Mouse (Mus musculus) layer of hippocampus, adult 9-10 months (tissue): ENCODE results near the gene Vgll4.

Source experiments
- DNase-seq: peaks from one replicate; pipeline ENCODE4 v3.0.0; 2022; ENCODE audit warnings: low spot score

Gene Vgll4

GRCm38 (mm10) chr6:114871010-114871660 is 98.7 kb downstream of the Vgll4 start:
- DNase-seq = no peak

GRCm38 (mm10) chr6:114869501-114870076 is 100.2 kb downstream of the Vgll4 start:
- DNase-seq = no peak

- DNase-seq = no peak
Measured at GRCm38 (mm10) chr6:114868656-114869055, 101.1 kb downstream of the Vgll4 start.

- no peak for DNase-seq
Measured at GRCm38 (mm10) chr6:114866619-114867018, 103.2 kb downstream of the Vgll4 start.

- no peak for DNase-seq
Measured at GRCm38 (mm10) chr6:114866078-114866477, 103.7 kb downstream of the Vgll4 start.

GRCm38 (mm10) chr6:114864421-114864820 is 105.4 kb downstream of the Vgll4 start:
- no peak for DNase-seq

GRCm38 (mm10) chr6:114863501-114863900 is 106.3 kb downstream of the Vgll4 start:
- DNase-seq = no peak

- DNase-seq = no peak
Measured at GRCm38 (mm10) chr6:114862046-114862445, 107.7 kb downstream of the Vgll4 start.

GRCm38 (mm10) chr6:114861591-114861990 is 108.2 kb downstream of the Vgll4 start:
- DNase-seq = no peak

- no peak for DNase-seq
Measured at GRCm38 (mm10) chr6:114860677-114861568, 108.9 kb downstream of the Vgll4 start.

- DNase-seq = no peak
Measured at GRCm38 (mm10) chr6:114858722-114859053, 111.1 kb downstream of the Vgll4 start.

- no peak for DNase-seq
Measured at GRCm38 (mm10) chr6:114857996-114858721, 111.6 kb downstream of the Vgll4 start.

GRCm38 (mm10) chr6:114856501-114856900 is 113.3 kb downstream of the Vgll4 start:
- DNase-seq = no peak

GRCm38 (mm10) chr6:114855644-114856043 is 114.2 kb downstream of the Vgll4 start:
- no peak for DNase-seq

- no peak for DNase-seq
Measured at GRCm38 (mm10) chr6:114854368-114854767, 115.4 kb downstream of the Vgll4 start.

GRCm38 (mm10) chr6:114852739-114853138 is 117.1 kb downstream of the Vgll4 start:
- no peak for DNase-seq

GRCm38 (mm10) chr6:114851688-114852087 is 118.1 kb downstream of the Vgll4 start:
- DNase-seq = no peak

GRCm38 (mm10) chr6:114849787-114850186 is 120.0 kb downstream of the Vgll4 start:
- no peak for DNase-seq

- no peak for DNase-seq
Measured at GRCm38 (mm10) chr6:114848761-114849160, 121.0 kb downstream of the Vgll4 start.

GRCm38 (mm10) chr6:114847582-114848174 is 122.1 kb downstream of the Vgll4 start:
- DNase-seq = no peak

GRCm38 (mm10) chr6:114846153-114846772 is 123.5 kb downstream of the Vgll4 start:
- no peak for DNase-seq

- no peak for DNase-seq
Measured at GRCm38 (mm10) chr6:114842863-114843262, 126.9 kb downstream of the Vgll4 start.
